Mouse (Mus musculus) layer of hippocampus, adult 11-12 months (tissue): ENCODE results near the gene Mxi1.

Experiments used
- DNase-seq: peaks from one replicate; pipeline ENCODE4 v3.0.0; 2022; ENCODE audit warnings: low spot score

The Mxi1 gene

GRCm38 (mm10) chr19:53423341-53423753, 113.0 kb downstream of the Mxi1 start:
- DNase-seq = no peak

DNA sequence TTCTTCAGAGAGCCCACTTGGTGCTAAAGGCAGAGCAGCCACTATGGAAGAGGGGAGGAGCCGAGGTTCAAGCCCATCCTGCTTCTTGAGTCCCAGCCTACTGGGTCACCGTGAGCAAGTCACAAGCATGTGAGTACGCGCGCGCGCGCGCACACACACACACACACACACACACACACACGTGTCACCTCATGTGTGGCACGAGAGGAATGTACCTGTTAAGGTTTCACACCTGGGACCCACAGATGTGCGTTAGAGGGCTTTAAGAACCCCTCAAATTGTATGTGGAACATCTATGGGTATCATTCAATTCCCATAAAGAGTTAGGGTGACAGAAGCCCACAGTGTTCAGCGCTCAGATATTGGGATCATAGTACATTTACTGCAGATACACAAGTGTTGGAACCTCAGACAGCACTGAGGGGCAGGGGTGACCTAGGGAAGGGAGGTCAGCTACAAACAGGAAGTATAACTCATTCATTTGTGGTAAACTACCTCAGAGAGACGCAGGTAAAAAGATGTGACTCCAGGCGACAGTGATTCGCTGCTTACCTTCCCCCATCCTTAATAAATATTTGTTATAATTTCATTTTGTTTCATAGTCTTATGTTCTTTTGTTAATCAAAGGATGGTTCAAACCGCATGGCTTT, 113.6 kb downstream of the Mxi1 start:
- no peak for DNase-seq

GRCm38 (mm10) chr19:53424629-53425028, 114.3 kb downstream of the Mxi1 start:
- DNase-seq = no peak
